Mouse (Mus musculus): ENCODE measurements around the gene Slc12a7. TPM values are rescaled to one million over a fixed set of nuclear protein-coding genes. Genes with fewer than 3 reads are reported as not detected.
"Not testable (repeated sequence)": the region's sequence is repeated elsewhere in the genome, so short reads cannot be mapped to it uniquely, and the experiment has no call there.

Slc12a7 gene
- polyA plus RNA-seq, 1 experiment, result 0.20 TPM

GRCm38 (mm10) chr13:73730913-73731312 is 2.0 kb upstream of the Slc12a7 start:
- Histone ChIP-seq H3K36me3 (ENCODE audit: control insufficient read depth) (no peaks in the 10 kb centered on the region), H3K4me1 (ENCODE audit: control insufficient read depth) (no peaks in the 10 kb centered on the region), H3K9me3 (ENCODE audit: control insufficient read depth, low read length) (no peaks in the 10 kb centered on the region), H3K27me3 (ENCODE audit: control insufficient read depth) (peaks cover 29% of the 10 kb centered on the region), H3K4me3 (replicated peaks) (no peak overlapping the region)
- TF ChIP-seq TAL1 (IDR thresholded peaks at IDR 0.05; ENCODE audit: low read length), result no peak
- no peak for TF ChIP-seq GATA1 (IDR thresholded peaks at IDR 0.05; ENCODE audit: low read length)

- TF ChIP-seq TAL1 (IDR thresholded peaks at IDR 0.05; ENCODE audit: low read length), result no peak
- TF ChIP-seq GATA1 (IDR thresholded peaks at IDR 0.05; ENCODE audit: low read length), result no peak
- Histone ChIP-seq H3K4me3 (replicated peaks) (no peak overlapping the region), H3K36me3 (ENCODE audit: control insufficient read depth) (no peaks in the 10 kb centered on the region), H3K9me3 (ENCODE audit: control insufficient read depth, low read length) (no peaks in the 10 kb centered on the region), H3K27me3 (ENCODE audit: control insufficient read depth) (peaks cover 29% of the 10 kb centered on the region), H3K4me1 (ENCODE audit: control insufficient read depth) (no peaks in the 10 kb centered on the region)
These were observed 659 bp upstream of the Slc12a7 start for GRCm38 (mm10) chr13:73732235-73732634.

- H3K4me3 ChIP-seq (replicated peaks), result no peak overlapping the region
These were observed 1.5 kb downstream of the Slc12a7 start for GRCm38 (mm10) chr13:73734379-73734778.

GRCm38 (mm10) chr13:73735270-73735669 is 2.4 kb downstream of the Slc12a7 start:
- Histone ChIP-seq H3K4me1 (ENCODE audit: control insufficient read depth) (no peaks in the 10 kb centered on the region), H3K9me3 (ENCODE audit: control insufficient read depth, low read length) (no peaks in the 10 kb centered on the region), H3K36me3 (ENCODE audit: control insufficient read depth) (no peaks in the 10 kb centered on the region), H3K4me3 (replicated peaks) (no peak overlapping the region), H3K27me3 (ENCODE audit: control insufficient read depth) (peaks cover 29% of the 10 kb centered on the region)
- TF ChIP-seq GATA1 (IDR thresholded peaks at IDR 0.05; ENCODE audit: low read length), result no peak
- TF ChIP-seq TAL1 (IDR thresholded peaks at IDR 0.05; ENCODE audit: low read length), result no peak

More at GRCm38 (mm10) chr13:73734379-73734778, 1.5 kb downstream of the Slc12a7 start:
- Histone ChIP-seq H3K9me3 (ENCODE audit: control insufficient read depth, low read length) (no peaks in the 10 kb centered on the region), H3K4me1 (ENCODE audit: control insufficient read depth) (no peaks in the 10 kb centered on the region), H3K27me3 (ENCODE audit: control insufficient read depth) (peaks cover 29% of the 10 kb centered on the region), H3K36me3 (ENCODE audit: control insufficient read depth) (no peaks in the 10 kb centered on the region)
- no peak for TF ChIP-seq TAL1 (IDR thresholded peaks at IDR 0.05; ENCODE audit: low read length)
- TF ChIP-seq GATA1 (IDR thresholded peaks at IDR 0.05; ENCODE audit: low read length), result no peak

GRCm38 (mm10) chr13:73735928-73736327 is 3.0 kb downstream of the Slc12a7 start:
- TF ChIP-seq TAL1 (IDR thresholded peaks at IDR 0.05; ENCODE audit: low read length) (no peak), GATA1 (IDR thresholded peaks at IDR 0.05; ENCODE audit: low read length) (no peak)
- Histone ChIP-seq H3K4me3 (replicated peaks) (no peak overlapping the region), H3K4me1 (ENCODE audit: control insufficient read depth) (no peaks in the 10 kb centered on the region), H3K27me3 (ENCODE audit: control insufficient read depth) (peaks cover 29% of the 10 kb centered on the region), H3K9me3 (ENCODE audit: control insufficient read depth, low read length) (no peaks in the 10 kb centered on the region), H3K36me3 (ENCODE audit: control insufficient read depth) (no peaks in the 10 kb centered on the region)

GRCm38 (mm10) chr13:73736943-73737342 is 4.0 kb downstream of the Slc12a7 start:
- Histone ChIP-seq H3K4me1 (ENCODE audit: control insufficient read depth) (no peaks in the 10 kb centered on the region), H3K36me3 (ENCODE audit: control insufficient read depth) (no peaks in the 10 kb centered on the region), H3K4me3 (replicated peaks) (no peak overlapping the region), H3K9me3 (ENCODE audit: control insufficient read depth, low read length) (no peaks in the 10 kb centered on the region), H3K27me3 (ENCODE audit: control insufficient read depth) (peaks cover 25% of the 10 kb centered on the region)
- TF ChIP-seq TAL1 (IDR thresholded peaks at IDR 0.05; ENCODE audit: low read length) (no peak), GATA1 (IDR thresholded peaks at IDR 0.05; ENCODE audit: low read length) (no peak)

- not testable (repeated sequence) for H3K27me3 ChIP-seq (ENCODE audit: control insufficient read depth); H3K4me1 ChIP-seq (ENCODE audit: control insufficient read depth); H3K36me3 ChIP-seq (ENCODE audit: control insufficient read depth); H3K4me3 ChIP-seq (replicated peaks); H3K9me3 ChIP-seq (ENCODE audit: control insufficient read depth, low read length)
These were observed 7.6 kb downstream of the Slc12a7 start for GRCm38 (mm10) chr13:73740399-73740944.

GRCm38 (mm10) chr13:73742944-73743343 is 10.1 kb downstream of the Slc12a7 start:
- Histone ChIP-seq H3K27me3 (ENCODE audit: control insufficient read depth) (no peaks in the 10 kb centered on the region), H3K9me3 (ENCODE audit: control insufficient read depth, low read length) (no peaks in the 10 kb centered on the region), H3K4me1 (ENCODE audit: control insufficient read depth) (no peaks in the 10 kb centered on the region), H3K4me3 (replicated peaks) (no peak overlapping the region), H3K36me3 (ENCODE audit: control insufficient read depth) (no peaks in the 10 kb centered on the region)
- TF ChIP-seq TAL1 (IDR thresholded peaks at IDR 0.05; ENCODE audit: low read length), result no peak
- TF ChIP-seq GATA1 (IDR thresholded peaks at IDR 0.05; ENCODE audit: low read length), result no peak

- H3K27me3 ChIP-seq (ENCODE audit: control insufficient read depth), result no peaks in the 10 kb centered on the region; the same call in 1 of the 2 replicates
- H3K36me3 ChIP-seq (ENCODE audit: control insufficient read depth), result no peaks in the 10 kb centered on the region
- H3K4me3 ChIP-seq (replicated peaks), result no peak overlapping the region
- no peaks in the 10 kb centered on the region for H3K9me3 ChIP-seq (ENCODE audit: control insufficient read depth, low read length)
- H3K4me1 ChIP-seq (ENCODE audit: control insufficient read depth), result no peaks in the 10 kb centered on the region
- TF ChIP-seq GATA1 (IDR thresholded peaks at IDR 0.05; ENCODE audit: low read length) (no peak), TAL1 (IDR thresholded peaks at IDR 0.05; ENCODE audit: low read length) (no peak)
These were observed 10.8 kb downstream of the Slc12a7 start for GRCm38 (mm10) chr13:73743662-73744061.

Measured in erythroblast, embryonic 14.5 days (primary cell).